Mouse (Mus musculus): ENCODE data around the gene Ggt1. TPM values are rescaled to one million over a fixed set of nuclear protein-coding genes. Genes with fewer than 3 reads are reported as not detected.
A peak's percentile ranks its signal among the peaks of the same experiment; 100 is the strongest.

The Ggt1 gene
- polyA plus RNA-seq, 1 experiment from 2014 or later = 57.6 TPM

- WGBS = 96% methylated on average over 2 of the region's 2 CpGs
- no peak for ATAC-seq (ENCODE audit: low FRiP score, low TSS enrichment)
- H3K4me1 ChIP-seq (ENCODE audit: control insufficient read depth, insufficient read depth, low read length) = no peaks in the 10 kb centered on the region
- H3K9ac ChIP-seq (ENCODE audit: low read depth, low read length) = no peak overlapping the region
- H3K4me3 ChIP-seq (ENCODE audit: low read length) = no peak overlapping the region
- peaks cover 50% of the 10 kb centered on the region for H3K36me3 ChIP-seq (ENCODE audit: control insufficient read depth, insufficient read depth, low read length)
- no peak overlapping the region for H3K4me2 ChIP-seq (replicated peaks; ENCODE audit: low read depth, low read length)
- H3K27ac ChIP-seq (ENCODE audit: low read depth, low read length) = no peak overlapping the region
- H3K27me3 ChIP-seq (ENCODE audit: control insufficient read depth, insufficient read depth, low read length) = no peaks in the 10 kb centered on the region
- no peaks in the 10 kb centered on the region for H3K9me3 ChIP-seq (ENCODE audit: control insufficient read depth, low read length)
These were observed 26.0 kb upstream of the Ggt1 start for GRCm38 (mm10) chr10:75535423-75535822.

GRCm38 (mm10) chr10:75536123-75536522 lies 25.3 kb upstream of the Ggt1 start:
- Histone ChIP-seq H3K4me2 (replicated peaks; ENCODE audit: low read depth, low read length) (no peak overlapping the region), H3K27ac (ENCODE audit: low read depth, low read length) (no peak overlapping the region), H3K36me3 (ENCODE audit: control insufficient read depth, insufficient read depth, low read length) (peaks cover 50% of the 10 kb centered on the region), H3K9me3 (ENCODE audit: control insufficient read depth, low read length) (no peaks in the 10 kb centered on the region), H3K4me1 (ENCODE audit: control insufficient read depth, insufficient read depth, low read length) (no peaks in the 10 kb centered on the region), H3K9ac (ENCODE audit: low read depth, low read length) (no peak overlapping the region), H3K27me3 (ENCODE audit: control insufficient read depth, insufficient read depth, low read length) (no peaks in the 10 kb centered on the region), H3K4me3 (ENCODE audit: low read length) (no peak overlapping the region)
- WGBS = 94% methylated on average over 5 of the region's 5 CpGs
- ATAC-seq (ENCODE audit: low FRiP score, low TSS enrichment) = no peak

- Histone ChIP-seq H3K4me3 (ENCODE audit: low read length) (no peak overlapping the region), H3K36me3 (ENCODE audit: control insufficient read depth, insufficient read depth, low read length) (no peaks in the 10 kb centered on the region), H3K27me3 (ENCODE audit: control insufficient read depth, insufficient read depth, low read length) (no peaks in the 10 kb centered on the region), H3K27ac (ENCODE audit: low read depth, low read length) (no peak overlapping the region), H3K4me1 (ENCODE audit: control insufficient read depth, insufficient read depth, low read length) (peaks cover 18% of the 10 kb centered on the region), H3K4me2 (replicated peaks; ENCODE audit: low read depth, low read length) (no peak overlapping the region), H3K9me3 (ENCODE audit: control insufficient read depth, low read length) (no peaks in the 10 kb centered on the region), H3K9ac (ENCODE audit: low read depth, low read length) (no peak overlapping the region)
- ATAC-seq (ENCODE audit: low FRiP score, low TSS enrichment) = no peak
- 60% methylated on average over 7 of the region's 7 CpGs for WGBS
These were observed 13.5 kb upstream of the Ggt1 start for GRCm38 (mm10) chr10:75547901-75548300.

DNA sequence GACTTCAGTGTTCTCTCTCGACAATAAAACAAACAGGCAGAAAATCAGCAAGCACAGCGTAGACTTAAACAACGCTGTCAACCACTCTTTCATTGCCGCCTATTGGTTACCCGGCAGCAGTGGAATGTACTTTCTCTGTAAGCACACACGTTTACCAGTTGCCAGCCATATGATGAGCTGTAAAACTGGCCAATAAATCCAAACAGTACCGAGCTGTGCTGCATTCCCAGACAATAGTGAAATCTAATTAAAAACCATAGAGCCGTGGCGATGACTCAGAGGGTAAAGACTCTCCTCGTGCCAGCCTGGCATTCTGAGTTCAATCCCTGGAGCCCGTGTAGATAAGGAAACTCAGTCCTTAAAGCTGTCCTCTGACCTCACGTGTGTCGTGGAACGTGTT lies 12.9 kb upstream of the Ggt1 start:
- WGBS = 46% methylated on average over 14 of the region's 14 CpGs
- H3K27ac ChIP-seq (ENCODE audit: low read depth, low read length) = no peak overlapping the region
- no peak for ATAC-seq (ENCODE audit: low FRiP score, low TSS enrichment)
- no peak overlapping the region for H3K4me2 ChIP-seq (replicated peaks; ENCODE audit: low read depth, low read length)
- no peak overlapping the region for H3K9ac ChIP-seq (ENCODE audit: low read depth, low read length)
- peaks cover 18% of the 10 kb centered on the region for H3K4me1 ChIP-seq (ENCODE audit: control insufficient read depth, insufficient read depth, low read length)
- no peaks in the 10 kb centered on the region for H3K27me3 ChIP-seq (ENCODE audit: control insufficient read depth, insufficient read depth, low read length)
- H3K4me3 ChIP-seq (ENCODE audit: low read length) = no peak overlapping the region
- no peaks in the 10 kb centered on the region for H3K9me3 ChIP-seq (ENCODE audit: control insufficient read depth, low read length)
- H3K36me3 ChIP-seq (ENCODE audit: control insufficient read depth, insufficient read depth, low read length) = no peaks in the 10 kb centered on the region

DNA sequence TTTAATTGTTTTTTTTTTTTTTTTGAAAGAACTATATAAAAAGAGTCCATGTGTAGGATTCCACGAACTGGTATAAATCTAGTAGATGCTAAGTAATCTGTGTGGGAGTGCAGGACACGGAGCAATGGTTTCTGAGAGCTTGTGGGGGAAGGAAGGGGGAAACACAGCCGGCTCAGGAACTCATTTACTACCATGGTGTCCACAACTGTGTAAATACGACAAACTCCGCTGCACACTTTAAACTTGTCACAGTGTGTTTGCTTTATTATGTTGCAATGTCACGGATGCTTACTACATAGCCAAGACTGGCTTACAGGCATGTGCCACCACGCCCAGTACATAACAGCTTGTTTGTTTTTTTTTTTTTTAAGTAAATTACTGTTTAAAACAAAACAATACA lies 11.5 kb upstream of the Ggt1 start:
- Histone ChIP-seq H3K9me3 (ENCODE audit: control insufficient read depth, low read length) (no peaks in the 10 kb centered on the region), H3K4me2 (replicated peaks; ENCODE audit: low read depth, low read length) (no peak overlapping the region), H3K9ac (ENCODE audit: low read depth, low read length) (no peak overlapping the region), H3K27ac (ENCODE audit: low read depth, low read length) (0 out of 2 replicates have a peak overlapping the region, but pooled peaks have one; percentile 20), H3K36me3 (ENCODE audit: control insufficient read depth, insufficient read depth, low read length) (no peaks in the 10 kb centered on the region), H3K4me1 (ENCODE audit: control insufficient read depth, insufficient read depth, low read length) (peaks cover 18% of the 10 kb centered on the region), H3K4me3 (ENCODE audit: low read length) (no peak overlapping the region), H3K27me3 (ENCODE audit: control insufficient read depth, insufficient read depth, low read length) (no peaks in the 10 kb centered on the region)
- 16% methylated on average over 7 of the region's 7 CpGs for WGBS
- peak; percentile 54; the same call in 1 of the 2 replicates for ATAC-seq (ENCODE audit: low FRiP score, low TSS enrichment)

DNA sequence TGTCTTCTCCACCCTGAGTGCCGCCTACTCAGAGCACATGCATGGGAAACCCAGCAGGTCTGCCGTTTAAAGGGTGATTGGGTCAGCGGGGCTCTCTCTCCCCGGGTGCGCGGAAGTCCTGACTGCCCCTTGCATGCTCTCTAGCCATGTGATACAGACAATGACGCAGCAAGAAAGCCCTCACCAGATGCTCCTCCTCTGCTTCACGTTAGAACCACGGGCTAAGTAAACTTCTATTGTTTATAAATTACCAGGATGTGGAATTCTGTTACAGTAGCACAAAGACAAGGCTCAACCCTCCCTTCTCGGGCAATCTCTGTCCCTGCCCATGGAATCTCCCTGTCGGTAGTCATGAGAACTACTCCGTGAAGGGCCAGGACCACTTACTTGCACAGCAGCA lies 10.2 kb upstream of the Ggt1 start:
- Histone ChIP-seq H3K9ac (ENCODE audit: low read depth, low read length) (no peak overlapping the region), H3K9me3 (ENCODE audit: control insufficient read depth, low read length) (no peaks in the 10 kb centered on the region), H3K4me1 (ENCODE audit: control insufficient read depth, insufficient read depth, low read length) (peaks cover 18% of the 10 kb centered on the region), H3K27ac (ENCODE audit: low read depth, low read length) (no peak overlapping the region), H3K4me3 (ENCODE audit: low read length) (no peak overlapping the region), H3K27me3 (ENCODE audit: control insufficient read depth, insufficient read depth, low read length) (no peaks in the 10 kb centered on the region), H3K36me3 (ENCODE audit: control insufficient read depth, insufficient read depth, low read length) (no peaks in the 10 kb centered on the region), H3K4me2 (replicated peaks; ENCODE audit: low read depth, low read length) (no peak overlapping the region)
- WGBS = 36% methylated on average over 12 of the region's 12 CpGs
- ATAC-seq (ENCODE audit: low FRiP score, low TSS enrichment) = peak; percentile 32; the same call in 1 of the 2 replicates

DNA sequence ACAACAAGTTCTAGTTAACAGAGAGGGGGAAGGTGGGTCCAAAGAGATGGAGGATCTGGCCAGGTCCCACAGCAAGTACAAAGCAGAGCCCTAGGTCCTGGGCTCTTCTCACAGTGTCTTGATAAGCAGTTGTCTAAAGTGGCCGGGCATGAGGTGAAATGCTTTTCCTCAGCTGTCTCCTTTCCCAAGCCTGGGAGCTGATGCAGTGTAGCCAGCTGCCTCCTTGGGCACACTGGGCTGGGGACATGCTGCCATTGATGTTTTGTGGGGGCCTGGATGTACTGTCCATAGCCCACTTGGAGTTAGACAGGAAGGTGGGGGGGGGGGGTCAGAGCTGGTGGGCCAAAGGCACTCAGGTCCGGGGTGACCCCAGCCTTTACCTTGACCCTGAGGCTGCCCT lies 9.3 kb upstream of the Ggt1 start:
- no peak for ATAC-seq (ENCODE audit: low FRiP score, low TSS enrichment)
- Histone ChIP-seq H3K27me3 (ENCODE audit: control insufficient read depth, insufficient read depth, low read length) (no peaks in the 10 kb centered on the region), H3K4me1 (ENCODE audit: control insufficient read depth, insufficient read depth, low read length) (peaks cover 18% of the 10 kb centered on the region), H3K9ac (ENCODE audit: low read depth, low read length) (no peak overlapping the region), H3K4me2 (replicated peaks; ENCODE audit: low read depth, low read length) (no peak overlapping the region), H3K9me3 (ENCODE audit: control insufficient read depth, low read length) (no peaks in the 10 kb centered on the region), H3K27ac (ENCODE audit: low read depth, low read length) (no peak overlapping the region), H3K36me3 (ENCODE audit: control insufficient read depth, insufficient read depth, low read length) (no peaks in the 10 kb centered on the region), H3K4me3 (ENCODE audit: low read length) (no peak overlapping the region)
- WGBS = 56% methylated on average over 2 of the region's 2 CpGs

DNA sequence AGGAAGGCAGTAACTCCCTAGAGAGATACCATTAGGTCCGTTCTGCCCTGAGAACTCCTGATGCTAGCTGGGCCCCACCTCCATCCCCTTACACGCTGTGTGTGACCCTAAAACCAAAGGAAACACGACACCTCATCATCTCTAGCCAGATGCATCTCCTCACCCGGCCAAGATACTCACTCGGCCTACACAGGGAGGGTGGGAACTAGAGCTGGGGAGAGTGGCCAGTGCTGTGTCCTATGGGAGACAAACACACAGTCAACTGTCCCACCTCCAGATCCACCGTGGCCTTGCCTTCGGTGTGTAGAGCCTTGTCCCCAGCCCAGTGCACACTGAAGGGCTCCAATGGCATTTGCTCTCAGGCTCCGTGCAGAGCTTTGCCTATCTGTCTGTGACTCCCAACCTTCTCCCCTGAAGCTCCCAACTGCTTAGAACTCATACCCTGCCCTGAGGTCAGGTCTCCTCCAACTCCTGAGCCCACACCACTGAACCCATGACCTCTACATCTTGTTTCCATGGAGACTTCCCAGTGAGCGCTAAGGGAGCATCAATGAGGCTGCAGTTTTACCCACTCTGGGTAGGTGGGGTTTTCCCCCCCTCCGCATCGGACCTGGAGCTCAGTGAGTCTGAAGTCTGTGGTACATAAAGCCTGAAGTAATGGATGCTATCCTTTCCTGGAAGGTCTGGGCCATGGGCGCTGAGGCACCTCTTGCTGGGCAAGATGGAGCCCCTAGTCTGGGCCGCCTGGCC lies 8.5 kb upstream of the Ggt1 start:
- Histone ChIP-seq H3K9me3 (ENCODE audit: control insufficient read depth, low read length) (no peaks in the 10 kb centered on the region), H3K27ac (ENCODE audit: low read depth, low read length) (no peak overlapping the region), H3K9ac (ENCODE audit: low read depth, low read length) (no peak overlapping the region), H3K4me3 (ENCODE audit: low read length) (no peak overlapping the region), H3K4me1 (ENCODE audit: control insufficient read depth, insufficient read depth, low read length) (peaks cover 22% of the 10 kb centered on the region), H3K36me3 (ENCODE audit: control insufficient read depth, insufficient read depth, low read length) (no peaks in the 10 kb centered on the region), H3K27me3 (ENCODE audit: control insufficient read depth, insufficient read depth, low read length) (no peaks in the 10 kb centered on the region), H3K4me2 (replicated peaks; ENCODE audit: low read depth, low read length) (no peak overlapping the region)
- WGBS = 50% methylated on average over 13 of the region's 13 CpGs
- peak; percentile 26; the same call in 1 of the 2 replicates for ATAC-seq (ENCODE audit: low FRiP score, low TSS enrichment)

- ATAC-seq (ENCODE audit: low FRiP score, low TSS enrichment) = no peak
- no peak overlapping the region for H3K9ac ChIP-seq (ENCODE audit: low read depth, low read length)
- no peak overlapping the region for H3K4me2 ChIP-seq (replicated peaks; ENCODE audit: low read depth, low read length)
- H3K27ac ChIP-seq (ENCODE audit: low read depth, low read length) = no peak overlapping the region
- no peak overlapping the region for H3K4me3 ChIP-seq (ENCODE audit: low read length)
- H3K4me1 ChIP-seq (ENCODE audit: control insufficient read depth, insufficient read depth, low read length) = peaks cover 26% of the 10 kb centered on the region
- 93% methylated on average over 8 of the region's 8 CpGs for WGBS
- H3K27me3 ChIP-seq (ENCODE audit: control insufficient read depth, insufficient read depth, low read length) = no peaks in the 10 kb centered on the region
- H3K9me3 ChIP-seq (ENCODE audit: control insufficient read depth, low read length) = no peaks in the 10 kb centered on the region
- H3K36me3 ChIP-seq (ENCODE audit: control insufficient read depth, insufficient read depth, low read length) = no peaks in the 10 kb centered on the region
These were observed 7.3 kb upstream of the Ggt1 start for GRCm38 (mm10) chr10:75554090-75554489.

Data from kidney, embryonic 14.5 days (tissue).